Mouse (Mus musculus): ENCODE results near the gene Trpv2.

DNA sequence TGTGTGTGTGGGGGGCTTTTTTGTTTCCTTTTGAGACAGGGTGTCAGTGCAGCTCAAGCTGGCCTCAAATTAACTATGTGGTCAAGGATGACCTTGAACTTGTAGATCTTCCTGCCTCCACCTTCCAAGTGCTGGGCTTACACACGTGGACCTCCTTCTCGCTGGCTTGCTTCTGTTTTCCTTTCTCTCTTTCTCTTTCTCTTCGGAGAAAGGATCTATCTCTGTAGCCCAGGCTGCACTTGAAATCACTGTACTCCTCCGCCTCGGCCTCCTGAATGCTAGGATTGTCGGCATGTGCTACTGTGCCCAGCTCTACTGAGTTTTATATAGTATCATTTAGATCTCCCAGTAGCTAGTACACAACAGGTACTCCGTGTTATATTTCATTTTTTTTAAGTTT lies 36.7 kb upstream of the Trpv2 start:
- no peak for TF ChIP-seq RAD21 (IDR thresholded peaks at IDR 0.05; ENCODE audit: low read depth, low read length)
- peak; percentile 35 for TF ChIP-seq SIN3A (IDR thresholded peaks at IDR 0.05; ENCODE audit: low read length)
- TF ChIP-seq TBP (IDR thresholded peaks at IDR 0.05; ENCODE audit: low read depth, low read length): peak; percentile 61
- no peak for TF ChIP-seq CTCF (IDR thresholded peaks at IDR 0.05 in 2 of 3, conservative IDR thresholded peaks at IDR 0.05 in 1 of 3; ENCODE audit: control insufficient read depth in 1 of 3, insufficient read depth in 1 of 3, low read depth in 2 of 3, low read length in 3 of 3, poor library complexity in 1 of 3, severe bottlenecking in 1 of 3)
- TF ChIP-seq KAT2A (conservative IDR thresholded peaks at IDR 0.05; ENCODE audit: low read depth, low read length): peak; percentile 43; the same call in 1 of the 2 replicates
- TF ChIP-seq TCF12 (IDR thresholded peaks at IDR 0.05; ENCODE audit: low read depth, low read length): no peak
- peak in 1 of 2 experiments; percentile 38; a peak in 2 of 4 replicates for TF ChIP-seq POLR2A (IDR thresholded peaks at IDR 0.05; ENCODE audit: control insufficient read depth in 1 of 2, insufficient read depth in 1 of 2, low read depth in 1 of 2, low read length in 2 of 2, poor library complexity in 1 of 2)
- TF ChIP-seq USF1 (IDR thresholded peaks at IDR 0.05; ENCODE audit: low read depth, low read length): no peak
- TF ChIP-seq E2F4 (IDR thresholded peaks at IDR 0.05; ENCODE audit: borderline replicate concordance, low read depth, low read length): no peak

Data from MEL (cell line).